Mouse (Mus musculus) ZHBTc4 (cell line): ENCODE measurements at regions not wholly inside any gene's neighbourhood (a gene's known extent, or its start where the extent isn't known, plus 50 kb on each side); places are given as distances from the start of the nearest gene placed in this dataset.

Experiments used
- DNase-seq: peaks from one replicate; pipeline ENCODE4 v3.0.0-alpha.2; 2011; ENCODE audit warnings: low read depth, low spot score

DNA sequence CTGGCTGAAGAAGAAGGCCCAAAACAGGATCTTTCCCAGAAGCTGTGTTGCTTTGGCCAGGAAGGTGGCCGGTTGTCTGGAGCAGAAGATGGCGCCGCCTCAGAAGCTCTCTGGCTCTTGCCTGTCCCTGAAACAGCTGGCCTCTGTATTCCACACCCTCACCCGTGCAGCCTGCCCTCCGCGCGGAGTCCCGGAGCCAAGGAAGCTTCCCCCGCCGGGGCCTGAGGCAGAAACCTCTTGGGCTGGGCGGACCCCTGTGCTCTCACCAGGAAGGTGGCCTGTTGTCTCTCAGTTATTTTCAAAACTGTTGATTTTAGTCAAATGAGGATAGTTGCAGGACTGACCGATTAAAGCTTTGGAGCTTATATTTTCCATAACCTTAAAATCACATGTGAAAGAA lies 72.3 kb upstream of the Dach1 start:
- peak; percentile 30 for DNase-seq
